Mouse (Mus musculus) forelimb bud, embryonic 11.5 days (tissue): ENCODE results near the gene Hsd17b1.
A peak's percentile ranks its signal among the peaks of the same experiment; 100 is the strongest.
"Not testable (repeated sequence)": the region's sequence is repeated elsewhere in the genome, so short reads cannot be mapped to it uniquely, and the experiment has no call there.

Experiments used
- DNase-seq: peaks from one replicate; pipeline ENCODE4 v3.0.0-alpha.2; 2012; ENCODE audit warnings: low read depth, low spot score

The Hsd17b1 gene

DNA sequence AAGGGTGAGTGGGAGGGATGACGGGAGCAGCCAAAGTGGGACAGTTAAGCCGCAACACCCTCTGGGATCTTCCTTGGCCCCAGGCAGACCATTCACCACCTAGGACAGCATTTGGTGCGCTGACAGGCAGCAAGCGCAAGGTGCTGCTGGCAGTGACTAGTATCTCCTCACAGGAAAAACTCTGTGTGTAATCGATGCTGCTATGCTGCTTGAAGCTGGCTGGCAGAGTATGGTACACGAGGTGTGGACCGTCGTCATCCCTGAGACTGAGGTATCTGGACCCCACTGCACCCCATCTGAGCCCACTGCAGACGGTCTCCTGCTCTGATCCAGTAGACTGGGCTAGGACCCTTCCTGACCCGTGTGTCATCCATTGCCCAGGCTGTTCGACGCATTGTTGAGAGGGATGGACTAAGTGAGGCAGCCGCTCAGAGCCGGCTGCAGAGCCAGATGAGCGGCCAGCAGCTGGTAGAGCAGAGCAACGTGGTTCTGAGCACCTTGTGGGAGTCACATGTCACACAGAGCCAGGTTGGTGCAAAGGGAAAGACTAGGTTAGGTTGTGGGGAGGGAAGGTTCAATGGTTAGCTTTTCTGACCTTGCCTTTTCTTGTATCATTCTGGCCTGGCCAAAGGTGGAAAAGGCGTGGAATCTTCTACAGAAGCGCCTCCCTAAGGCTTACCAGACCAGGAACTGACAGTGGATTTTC lies 7.6 kb downstream of the Hsd17b1 start:
- no peak for DNase-seq

GRCm38 (mm10) chr11:101086323-101086674 lies 8.1 kb downstream of the Hsd17b1 start:
- DNase-seq = no peak

DNA sequence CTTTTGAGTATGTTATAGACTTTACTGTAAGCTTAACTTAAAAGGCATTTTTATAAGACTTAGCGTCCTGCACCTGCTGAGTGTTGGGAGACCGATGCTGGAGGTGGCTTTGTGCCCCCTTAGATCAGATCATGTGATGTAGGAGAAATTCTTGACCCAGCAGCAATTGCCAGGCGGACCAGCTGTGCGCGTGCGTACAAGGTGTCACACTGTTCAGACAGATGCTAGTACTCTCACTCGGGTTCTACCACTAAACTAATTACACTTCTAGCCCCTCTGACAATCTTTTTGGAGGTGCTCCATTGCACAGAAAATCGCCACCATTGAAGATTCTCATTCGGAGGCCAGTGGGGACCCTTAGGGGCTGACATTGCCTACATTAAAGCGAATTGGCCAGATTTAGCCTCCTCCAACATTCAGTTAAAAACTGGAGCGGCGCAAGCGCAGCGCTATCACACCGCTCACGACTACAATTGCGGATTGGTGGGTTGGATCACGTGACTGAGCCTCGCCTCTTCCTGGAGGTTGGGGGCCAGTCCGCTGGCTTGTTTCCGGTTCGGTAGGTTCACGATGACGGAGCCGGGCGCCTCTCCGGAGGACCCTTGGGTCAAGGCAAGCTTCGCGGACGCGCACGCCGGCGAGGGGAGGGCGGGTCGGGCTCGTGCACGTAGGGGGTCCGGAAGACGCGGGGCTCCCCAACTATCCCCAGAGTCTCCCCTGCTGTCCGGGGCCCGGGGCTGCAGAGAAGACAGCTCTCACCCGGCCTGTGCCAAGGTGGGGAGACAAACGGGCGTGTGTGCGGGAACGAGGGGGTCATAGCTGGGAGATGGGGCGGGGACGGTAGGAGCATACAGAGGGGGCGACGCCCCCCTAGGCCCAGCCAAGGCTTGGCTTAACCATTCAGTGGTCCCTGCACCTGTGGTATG lies 8.8 kb downstream of the Hsd17b1 start, which contains the start of gene Mlx:
Gene Mlx, plus strand, starts transcription at position 522 of the 926 bp plus-strand sequence.
- peak; percentile 91 for DNase-seq

DNA sequence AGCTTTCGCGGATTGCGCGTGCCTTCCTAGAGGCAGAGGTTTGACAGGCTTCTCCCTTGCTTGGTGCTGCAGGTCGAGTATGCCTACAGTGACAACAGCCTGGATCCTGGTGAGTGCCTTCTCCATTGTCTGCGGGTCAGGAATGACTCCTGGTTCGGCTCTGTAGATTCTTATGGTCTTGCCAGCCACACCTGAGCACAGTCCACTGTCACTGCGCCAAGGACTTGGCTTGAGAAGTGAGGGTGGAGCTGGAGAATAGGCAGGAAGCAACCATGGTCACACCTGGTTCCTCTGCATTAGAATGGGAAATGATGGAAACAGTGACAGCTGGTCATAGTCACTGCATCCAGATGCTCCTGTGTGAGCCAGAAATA lies 9.5 kb downstream of the Hsd17b1 start:
- DNase-seq = no peak

DNA sequence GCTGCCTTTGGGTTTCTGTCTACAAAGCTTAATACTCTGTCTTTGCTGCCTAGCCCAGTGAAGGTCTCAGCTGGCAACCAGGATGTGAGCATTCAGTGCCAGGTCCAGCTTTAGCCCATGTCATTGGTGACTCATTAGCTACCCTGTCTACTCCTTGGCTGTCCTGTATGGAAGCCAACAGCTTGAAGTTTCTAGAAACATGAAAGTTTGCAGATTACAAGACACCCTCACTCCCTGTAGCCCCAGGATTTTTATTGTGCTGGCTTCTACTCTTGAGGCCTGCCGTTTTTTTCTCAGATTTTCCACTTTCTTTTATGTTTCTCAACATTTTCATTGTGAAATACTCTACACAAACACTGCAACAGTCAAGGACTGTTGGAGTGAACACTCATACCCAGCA lies 11.7 kb downstream of the Hsd17b1 start:
- no peak for DNase-seq

- no peak for DNase-seq
These were observed 16.7 kb downstream of the Hsd17b1 start for GRCm38 (mm10) chr11:101094930-101095313.

- DNase-seq = peak; percentile 97
These were observed 17.3 kb downstream of the Hsd17b1 start, which contains the start of gene Psmc3ip for GRCm38 (mm10) chr11:101095314-101096024. Gene Psmc3ip (minus strand): TSS chr11:101095436.

- no peak for DNase-seq
These were observed 20.0 kb downstream of the Hsd17b1 start for GRCm38 (mm10) chr11:101098231-101098630.

DNA sequence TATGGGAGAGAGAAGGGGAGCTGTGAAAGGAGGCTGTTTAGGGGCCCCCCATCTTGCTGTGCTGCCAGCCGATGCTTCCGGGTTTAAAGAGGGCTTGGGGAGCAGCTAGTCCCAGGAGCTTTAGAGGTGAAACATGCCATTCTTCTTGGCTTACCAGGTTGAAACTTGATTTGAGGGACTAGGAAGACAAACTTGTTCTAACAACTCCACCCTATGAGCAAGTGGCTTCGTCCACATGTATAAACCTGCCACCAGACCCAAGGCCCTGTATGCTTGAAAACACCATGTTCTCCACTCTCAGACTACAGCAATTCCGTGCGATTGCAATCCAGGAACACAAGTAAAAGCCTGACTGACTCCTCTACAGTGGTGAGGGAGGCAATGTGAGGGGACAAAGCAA lies 24.8 kb downstream of the Hsd17b1 start:
- no peak for DNase-seq

DNA sequence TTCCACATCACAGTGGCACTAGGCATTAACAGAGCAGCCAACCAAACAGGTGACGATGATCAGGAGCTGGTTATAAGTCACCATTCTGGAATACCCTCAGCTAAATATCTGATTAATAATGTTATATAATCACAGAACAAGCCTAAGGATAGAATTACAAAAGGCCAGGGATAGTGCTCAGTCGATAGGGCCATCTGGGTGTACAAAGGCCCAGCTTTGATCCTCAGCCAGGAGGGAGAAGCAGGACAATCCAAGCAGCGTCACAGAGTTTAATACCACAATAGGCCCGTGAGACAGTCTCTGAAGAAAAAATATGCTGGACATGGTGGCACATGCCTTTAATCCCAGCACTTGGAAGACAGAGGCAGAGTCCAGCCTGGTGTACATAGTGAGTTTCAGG lies 31.1 kb downstream of the Hsd17b1 start:
- no peak for DNase-seq

GRCm38 (mm10) chr11:101110708-101111107 lies 32.5 kb downstream of the Hsd17b1 start:
- DNase-seq = no peak

- no peak for DNase-seq
These were observed 33.0 kb downstream of the Hsd17b1 start for GRCm38 (mm10) chr11:101111178-101111577.

- DNase-seq = no peak
These were observed 34.0 kb downstream of the Hsd17b1 start for GRCm38 (mm10) chr11:101112186-101112585.

GRCm38 (mm10) chr11:101115564-101115963 lies 37.4 kb downstream of the Hsd17b1 start:
- no peak for DNase-seq

DNA sequence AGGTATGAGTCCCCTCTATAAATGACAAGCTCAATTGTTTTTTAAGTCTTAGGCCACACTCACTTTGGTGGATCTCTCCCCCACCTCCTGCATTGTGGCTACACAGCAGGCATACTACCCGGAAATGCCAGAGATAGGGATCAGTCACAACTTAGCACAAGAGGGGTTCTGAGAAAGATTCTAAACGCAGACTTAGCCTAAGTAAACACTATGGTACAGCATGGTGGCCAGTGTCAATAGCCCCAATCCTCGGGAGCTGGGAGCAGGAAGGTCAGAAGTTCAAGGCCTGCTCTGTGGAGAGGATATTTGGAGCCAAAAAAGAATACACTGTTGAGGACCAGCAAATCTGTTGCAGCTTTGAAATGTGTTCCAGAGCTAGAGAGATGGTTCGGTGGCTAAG lies 39.9 kb downstream of the Hsd17b1 start:
- DNase-seq = no peak

- no peak for DNase-seq
These were observed 41.0 kb downstream of the Hsd17b1 start for GRCm38 (mm10) chr11:101119131-101119760.

DNA sequence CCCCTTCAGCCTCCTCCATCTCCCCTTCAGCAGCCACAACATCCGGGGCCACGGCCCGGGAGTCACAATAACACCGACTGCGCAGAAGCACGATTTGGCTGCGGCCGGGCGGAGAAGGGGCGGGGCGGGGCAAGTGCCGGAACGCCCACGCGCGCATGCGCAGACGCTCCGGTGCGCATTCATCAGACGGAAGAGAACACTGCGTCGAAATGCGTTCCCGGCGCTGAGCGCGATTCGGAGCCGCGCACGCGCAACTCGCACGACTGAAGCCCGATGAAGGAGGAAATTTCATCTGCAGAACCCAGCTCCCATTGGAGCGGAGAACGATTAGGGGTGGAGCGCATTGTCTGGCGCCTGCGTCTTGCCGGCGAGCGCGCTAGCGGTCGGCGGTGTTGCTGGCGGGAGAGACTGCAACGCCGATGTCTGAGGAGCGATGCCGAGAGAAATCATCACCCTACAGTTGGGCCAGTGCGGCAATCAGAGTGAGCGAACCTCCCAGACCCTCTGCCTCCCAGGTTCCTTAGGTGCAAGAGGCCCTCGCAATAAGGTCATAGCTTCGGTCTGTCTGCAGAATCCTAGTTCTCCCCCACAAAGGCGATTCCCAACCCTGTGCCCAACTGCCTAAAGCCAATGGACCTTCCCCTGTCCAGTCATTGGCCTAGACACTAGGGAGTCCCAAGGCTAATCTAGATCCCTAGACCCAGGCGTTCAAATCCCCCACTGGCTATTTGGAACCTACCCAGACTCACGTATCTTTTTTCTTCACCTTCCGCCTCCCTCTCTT lies 41.7 kb downstream of the Hsd17b1 start, which contains the start of the genes Retreg3 and Tubg1:
Gene Retreg3, minus strand, starts transcription at position 133 of the 784 bp plus-strand sequence.
Gene Tubg1, plus strand, starts transcription at position 178 of the 784 bp plus-strand sequence.
- peak; percentile 100 for DNase-seq

GRCm38 (mm10) chr11:101120545-101121188 lies 42.5 kb downstream of the Hsd17b1 start:
- no peak for DNase-seq

- not testable (repeated sequence) for DNase-seq
These were observed 46.3 kb downstream of the Hsd17b1 start for GRCm38 (mm10) chr11:101124494-101124893.

GRCm38 (mm10) chr11:101125008-101125407 lies 46.8 kb downstream of the Hsd17b1 start:
- not testable (repeated sequence) for DNase-seq
